ENCODE assay signal across 36 mouse cellular contexts in the genomic region with DNA sequence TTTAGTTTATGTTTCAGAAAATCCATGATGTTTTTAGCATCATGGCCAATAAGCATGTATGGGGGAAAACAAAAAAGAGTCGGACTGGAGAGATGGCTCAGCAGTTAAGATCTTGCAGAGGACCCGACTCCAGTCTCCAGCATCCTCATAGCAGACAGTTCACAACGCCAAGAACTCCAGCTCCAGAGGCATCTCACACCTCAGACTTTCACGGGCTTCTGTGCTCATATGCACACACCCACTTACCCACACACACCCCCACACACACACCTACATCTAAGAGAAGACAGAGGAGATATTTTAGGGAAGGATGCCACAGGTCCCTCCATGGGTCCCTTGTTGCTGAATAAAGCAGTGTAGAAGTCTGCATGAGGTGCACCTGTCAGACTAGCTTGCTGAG. TPM values are rescaled to one million over a fixed set of nuclear protein-coding genes. Genes with fewer than 3 reads are reported as not detected.
"Had no signal": no experiment of that assay in that cellular context is flagged by ENCODE, and none has a peak within 500 bp of the region (broad histone marks: within the 10 kb centered on the region; RNA-seq: fewer than 3 reads in every experiment).

No protein-coding gene starts in this region.

- H3K27me3 ChIP-seq: embryonic facial prominence, embryonic 12.5 days; embryonic facial prominence, embryonic 13.5 days; embryonic facial prominence, embryonic 15.5 days; forebrain, embryonic 12.5 days; forebrain, embryonic 13.5 days; forebrain, embryonic 15.5 days had no signal

- H3K27ac ChIP-seq: embryonic facial prominence, embryonic 10.5 days; embryonic facial prominence, embryonic 12.5 days; embryonic facial prominence, embryonic 13.5 days; embryonic facial prominence, embryonic 15.5 days; forebrain, embryonic 12.5 days; forebrain, embryonic 13.5 days; forebrain, embryonic 15.5 days; gastrocnemius, adult 2 months; heart, adult 2 months; heart, embryonic 10.5 days had no signal

- H3K4me1 ChIP-seq: embryonic facial prominence, embryonic 12.5 days; embryonic facial prominence, embryonic 13.5 days; embryonic facial prominence, embryonic 15.5 days; forebrain, embryonic 13.5 days; forebrain, embryonic 15.5 days had no signal

- H3K4me3 ChIP-seq: embryonic facial prominence, embryonic 10.5 days; embryonic facial prominence, embryonic 12.5 days; embryonic facial prominence, embryonic 13.5 days; embryonic facial prominence, embryonic 15.5 days; erythroblast, embryonic 14.5 days; forebrain, embryonic 12.5 days; forebrain, embryonic 13.5 days; forebrain, embryonic 15.5 days; gastrocnemius, adult 2 months; heart, adult 2 months; heart, embryonic 10.5 days had no signal

- H3K36me3 ChIP-seq: embryonic facial prominence, embryonic 10.5 days; embryonic facial prominence, embryonic 12.5 days; embryonic facial prominence, embryonic 13.5 days; embryonic facial prominence, embryonic 15.5 days; forebrain, embryonic 12.5 days; forebrain, embryonic 15.5 days; heart, embryonic 10.5 days had no signal

- H3K9me3 ChIP-seq: embryonic facial prominence, embryonic 10.5 days; embryonic facial prominence, embryonic 12.5 days; embryonic facial prominence, embryonic 13.5 days; embryonic facial prominence, embryonic 15.5 days; forebrain, embryonic 12.5 days; forebrain, embryonic 13.5 days; forebrain, embryonic 15.5 days; heart, embryonic 10.5 days had no signal

- ATAC-seq: forebrain, embryonic 13.5 days; forebrain, embryonic 14.5 days; forebrain, embryonic 15.5 days; forebrain, embryonic 16.5 days; forebrain, postnatal 0 days had no signal

- DNase-seq: cerebellum, adult 8-10 months; cerebellum, adult 9-10 months; cerebellum, adult 9-11 months; cerebellum, postnatal 10 days; cerebellum, postnatal 14 days; cerebellum, postnatal 25 days; cerebellum, postnatal 36 days; embryo, embryonic 11 days; forebrain, postnatal 0 days; gastrocnemius, adult 2 months; gastrocnemius, postnatal 10 days; gastrocnemius, postnatal 14 days; gastrocnemius, postnatal 25 days; gastrocnemius, postnatal 36 days; heart, adult 18-20 months; heart, adult 2 months had no signal

RNA-seq across cellular contexts. Expression of a gene that starts 14.4 kb away (rescaled TPM):
- total RNA-seq: common myeloid progenitor, adult 5-6 weeks; forebrain, postnatal 0 days; gastrocnemius, adult 18-20 months; gastrocnemius, adult 2 months; gastrocnemius, adult 8-10 months; gastrocnemius, postnatal 10 days; gastrocnemius, postnatal 14 days; gastrocnemius, postnatal 25 days; gastrocnemius, postnatal 36 days; gastrocnemius, postnatal 4 days; granulocyte monocyte progenitor cell, adult 5-6 weeks; heart, adult 18-20 months; heart, adult 2 months; heart, adult 8-10 months had no signal
- polyA plus RNA-seq: embryonic facial prominence, embryonic 10.5 days; embryonic facial prominence, embryonic 11.5 days; embryonic facial prominence, embryonic 12.5 days; embryonic facial prominence, embryonic 13.5 days; embryonic facial prominence, embryonic 14.5 days; embryonic facial prominence, embryonic 15.5 days; erythroblast, embryonic 14.5 days; forebrain, embryonic 11.5 days; forebrain, embryonic 12.5 days; forebrain, embryonic 13.5 days; forebrain, embryonic 14.5 days; forebrain, embryonic 15.5 days; forebrain, embryonic 16.5 days; forebrain, postnatal 0 days; heart, adult 2 months; heart, embryonic 10.5 days had no signal

RNA-seq across cellular contexts. Expression of a gene that starts 56.7 kb away (rescaled TPM):
- total RNA-seq: common myeloid progenitor, adult 5-6 weeks; gastrocnemius, adult 18-20 months; gastrocnemius, adult 2 months; gastrocnemius, adult 8-10 months; gastrocnemius, postnatal 14 days; gastrocnemius, postnatal 25 days; gastrocnemius, postnatal 36 days; granulocyte monocyte progenitor cell, adult 5-6 weeks; heart, adult 2 months; heart, adult 8-10 months had no signal
- polyA plus RNA-seq: embryonic facial prominence, embryonic 11.5 days; erythroblast, embryonic 14.5 days; forebrain, embryonic 11.5 days had no signal
